Mouse (Mus musculus) cerebral cortex, adult 2 months (tissue): ENCODE results near the gene Foxp3.

Source experiments
- WGBS: fragments of 180-500 bp; shearing (Covaris S2); methylation state at CpG from one replicate; pipeline ENCODE4 v1.1.7; 2018; 5-methylcytosine and 5-hydroxymethylcytosine counted together

The Foxp3 gene

GRCm38 (mm10) chrX:7610536-7611258, 37.3 kb downstream of the Foxp3 start:
- 4% methylated on average over 26 of the region's 26 CpGs for whole genome bisulfite sequencing

GRCm38 (mm10) chrX:7617889-7618551, 44.6 kb downstream of the Foxp3 start:
- 90% methylated on average over 12 of the region's 12 CpGs for WGBS

- 97% methylated on average over 6 of the region's 6 CpGs for WGBS
These were observed 59.1 kb downstream of the Foxp3 start for GRCm38 (mm10) chrX:7632560-7632959.

- WGBS: 41% methylated on average over 3 of the region's 3 CpGs
These were observed 61.7 kb downstream of the Foxp3 start for GRCm38 (mm10) chrX:7635101-7635500.

GRCm38 (mm10) chrX:7638401-7639091, 65.1 kb downstream of the Foxp3 start, which contains the start of gene Syp:
Gene Syp, plus strand, starts transcription at chrX:7638471.
- WGBS: 2% methylated on average over 38 of the region's 42 CpGs

- 7% methylated on average over 13 of the region's 13 CpGs for WGBS
These were observed 66.3 kb downstream of the Foxp3 start for GRCm38 (mm10) chrX:7639536-7640325.

- WGBS: 45% methylated on average over 12 of the region's 12 CpGs
These were observed 67.3 kb downstream of the Foxp3 start for GRCm38 (mm10) chrX:7640785-7641184.
